Mouse (Mus musculus): ENCODE measurements around the gene Acin1.

Gene Acin1

DNA sequence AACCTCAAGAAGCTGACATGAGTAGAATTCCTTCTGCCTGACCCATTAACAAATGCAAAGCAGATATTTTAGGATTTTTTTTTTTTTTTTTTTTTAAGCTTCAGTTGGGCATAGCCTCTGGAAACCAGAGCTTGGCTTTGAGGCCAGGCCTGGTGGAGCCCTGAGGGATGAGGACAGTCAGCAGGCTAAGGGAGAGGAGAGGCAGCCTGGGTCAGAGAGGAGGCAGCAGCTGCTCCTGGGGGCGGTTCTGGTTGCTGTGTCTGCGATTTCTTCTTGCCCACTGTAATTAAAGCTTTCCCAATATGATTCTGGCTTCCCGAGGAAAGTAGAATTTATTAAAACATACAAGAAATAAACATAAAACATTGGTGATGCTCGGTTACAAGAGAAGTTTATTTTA lies 77.5 kb downstream of the Acin1 start:
- DNase-seq (ENCODE audit: low spot score in 2 of 2): no peak

- no peak for DNase-seq (ENCODE audit: low spot score in 2 of 2)
Measured at GRCm38 (mm10) chr14:54607226-54607625, 79.5 kb downstream of the Acin1 start.

GRCm38 (mm10) chr14:54605752-54606321 lies 80.9 kb downstream of the Acin1 start, which contains the start of gene 4931414P19Rik:
TSS of gene 4931414P19Rik (minus strand) at chr14:54605993.
- DNase-seq (ENCODE audit: low spot score in 2 of 2): peak in 1 of 2 experiments; percentile 62

DNA sequence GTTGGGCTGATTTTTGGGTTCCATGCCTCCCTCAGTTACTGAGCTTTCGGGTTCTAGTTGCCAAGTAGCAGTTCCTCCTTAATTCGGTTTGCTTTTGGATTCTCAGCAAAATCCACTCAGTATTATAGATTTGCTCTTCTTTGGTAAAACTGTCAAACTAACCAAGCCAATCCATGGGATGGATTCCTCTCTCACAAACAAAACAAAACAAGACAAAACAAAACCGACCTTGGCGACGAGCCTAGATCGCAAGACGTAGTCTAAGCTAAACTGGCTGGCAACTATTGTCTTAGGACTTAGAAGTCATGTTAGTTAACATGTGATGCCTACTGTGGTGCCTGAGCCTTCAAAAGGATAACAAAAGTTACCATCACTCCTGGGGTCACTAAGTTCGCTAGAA lies 83.0 kb downstream of the Acin1 start:
- no peak for DNase-seq (ENCODE audit: low spot score in 2 of 2)

GRCm38 (mm10) chr14:54603038-54603654 lies 83.6 kb downstream of the Acin1 start:
- peak; percentile 90 to 97 for DNase-seq (ENCODE audit: low spot score in 2 of 2)

GRCm38 (mm10) chr14:54602613-54603012 lies 84.1 kb downstream of the Acin1 start:
- no peak for DNase-seq (ENCODE audit: low spot score in 2 of 2)

- DNase-seq (ENCODE audit: low spot score in 2 of 2): no peak
Measured at GRCm38 (mm10) chr14:54601601-54602000, 85.1 kb downstream of the Acin1 start.

DNA sequence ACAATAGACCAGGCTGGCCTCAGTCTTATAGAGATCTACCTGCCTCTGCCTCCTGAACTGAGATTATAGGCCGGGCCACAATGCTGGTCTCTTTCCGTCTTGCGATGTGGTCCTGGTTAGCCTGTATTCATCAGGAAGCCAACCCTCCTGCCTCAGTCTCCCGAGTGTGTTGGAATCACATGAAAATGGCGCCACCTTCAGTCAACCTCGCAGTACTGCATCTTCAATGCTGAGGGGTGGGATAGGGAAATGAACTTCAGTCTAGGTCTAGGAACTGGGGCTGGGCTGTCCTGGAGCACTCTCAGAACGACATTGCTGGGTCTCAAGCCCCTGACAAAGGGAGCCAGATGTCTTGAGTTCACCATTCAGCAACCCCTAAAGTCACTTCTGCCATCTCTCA lies 89.6 kb downstream of the Acin1 start:
- DNase-seq (ENCODE audit: low spot score in 2 of 2): no peak

- DNase-seq (ENCODE audit: low spot score in 2 of 2): peak in 1 of 2 experiments; percentile 54
Measured at GRCm38 (mm10) chr14:54594631-54595414, 91.9 kb downstream of the Acin1 start.

- no peak for DNase-seq (ENCODE audit: low spot score in 2 of 2)
Measured at GRCm38 (mm10) chr14:54594055-54594454, 92.7 kb downstream of the Acin1 start.

DNA sequence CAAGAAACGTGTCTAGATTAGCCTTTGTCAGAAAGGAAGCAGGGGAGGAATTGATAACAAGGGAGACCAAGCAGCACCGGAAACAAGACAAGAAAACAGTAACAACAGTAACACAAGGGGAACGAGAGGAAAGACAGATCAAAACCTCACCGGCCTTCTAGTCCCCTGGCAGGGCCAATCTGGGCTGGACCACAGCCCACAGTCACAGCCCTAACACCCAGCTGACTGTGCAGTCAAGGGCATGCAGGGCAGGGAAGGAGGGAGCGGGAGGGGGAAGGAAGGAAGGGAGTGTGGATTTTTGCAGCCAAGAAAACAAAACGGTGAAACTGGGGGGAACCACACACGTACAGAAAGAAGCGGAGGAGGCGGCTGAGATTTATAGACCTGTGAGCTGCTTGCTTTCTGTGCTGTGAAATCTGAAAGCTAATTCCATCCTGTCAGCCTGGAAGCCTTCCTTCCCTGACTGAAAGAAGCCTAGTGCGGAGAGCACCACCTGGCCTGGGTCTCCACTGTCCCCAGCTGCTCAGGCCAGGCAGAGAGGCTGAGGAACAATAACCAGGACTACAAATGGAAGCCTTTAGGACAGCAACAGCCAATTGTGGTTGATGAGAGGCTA lies 94.3 kb downstream of the Acin1 start:
- DNase-seq (ENCODE audit: low spot score in 2 of 2): peak in 1 of 2 experiments; percentile 60

Measured in left cerebral cortex, adult 9 months (tissue).